Mouse (Mus musculus): Measurements from ENCODE around the gene Mid1.
"Not testable (repeated sequence)": the region's sequence is repeated elsewhere in the genome, so short reads cannot be mapped to it uniquely, and the experiment has no call there.

Gene Mid1

DNA sequence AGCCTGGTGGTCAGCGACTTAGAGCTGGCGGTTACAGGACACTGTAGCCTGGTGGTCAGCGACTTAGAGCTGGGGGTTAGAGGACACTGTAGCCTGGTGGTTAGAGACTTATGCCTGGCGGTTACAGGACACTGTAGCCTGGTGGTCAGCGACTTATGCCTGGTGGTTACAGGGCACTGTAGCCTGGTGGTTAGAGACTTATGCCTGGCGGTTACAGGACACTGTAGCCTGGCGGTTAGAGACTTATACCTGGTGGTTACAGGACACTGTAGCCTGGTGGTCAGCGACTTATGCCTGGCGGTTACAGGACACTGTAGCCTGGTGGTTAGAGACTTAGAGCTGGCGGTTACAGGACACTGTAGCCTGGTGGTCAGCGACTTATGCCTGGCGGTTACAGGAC, 330.9 kb downstream of the Mid1 start:
- DNase-seq (ENCODE audit: low spot score), result not testable (repeated sequence)

DNA sequence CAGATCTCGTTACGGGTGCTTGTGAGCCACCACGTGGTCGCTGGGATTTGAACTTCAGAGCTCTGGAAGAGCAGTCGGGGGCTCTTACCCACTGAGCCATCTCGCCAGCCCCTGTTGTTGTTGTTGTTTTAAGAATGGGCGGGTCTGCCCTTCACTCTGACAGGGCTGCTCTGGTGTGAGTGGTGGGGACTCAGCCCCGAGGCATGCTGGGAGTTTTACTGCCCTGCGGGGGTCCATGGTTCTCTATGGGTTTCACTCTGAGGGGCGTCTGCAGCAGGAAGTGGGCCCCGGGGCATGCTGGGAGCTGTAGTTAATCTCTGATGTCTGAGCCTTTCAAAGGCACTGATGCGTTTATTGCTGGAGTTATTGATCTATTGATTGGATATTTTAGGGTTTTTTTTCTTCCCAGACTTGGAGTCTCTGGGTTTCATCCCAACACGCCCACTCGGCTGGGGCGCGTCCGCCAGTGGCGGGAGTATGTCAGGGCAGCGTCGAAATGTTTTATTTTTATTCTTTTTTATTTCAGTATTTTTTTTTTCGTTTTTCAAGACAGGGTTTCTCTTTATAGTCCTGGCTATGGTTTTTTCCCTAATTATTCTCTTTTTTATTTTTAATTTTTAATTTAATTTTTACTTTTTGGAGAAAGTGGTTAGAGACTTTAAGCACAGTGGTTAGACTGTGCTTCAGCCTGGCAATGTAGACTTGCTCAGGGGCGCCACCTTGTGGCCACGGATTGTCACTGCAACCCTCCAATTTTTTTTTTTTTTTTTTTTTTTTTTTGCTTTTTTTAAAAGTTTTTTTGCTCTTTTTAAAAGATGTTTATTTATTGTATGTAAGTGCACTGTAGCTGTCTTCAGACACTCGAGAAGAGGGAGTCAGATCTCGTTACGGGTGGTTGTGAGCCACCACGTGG, 332.6 kb downstream of the Mid1 start:
- not testable (repeated sequence) for DNase-seq (ENCODE audit: low spot score)

DNA sequence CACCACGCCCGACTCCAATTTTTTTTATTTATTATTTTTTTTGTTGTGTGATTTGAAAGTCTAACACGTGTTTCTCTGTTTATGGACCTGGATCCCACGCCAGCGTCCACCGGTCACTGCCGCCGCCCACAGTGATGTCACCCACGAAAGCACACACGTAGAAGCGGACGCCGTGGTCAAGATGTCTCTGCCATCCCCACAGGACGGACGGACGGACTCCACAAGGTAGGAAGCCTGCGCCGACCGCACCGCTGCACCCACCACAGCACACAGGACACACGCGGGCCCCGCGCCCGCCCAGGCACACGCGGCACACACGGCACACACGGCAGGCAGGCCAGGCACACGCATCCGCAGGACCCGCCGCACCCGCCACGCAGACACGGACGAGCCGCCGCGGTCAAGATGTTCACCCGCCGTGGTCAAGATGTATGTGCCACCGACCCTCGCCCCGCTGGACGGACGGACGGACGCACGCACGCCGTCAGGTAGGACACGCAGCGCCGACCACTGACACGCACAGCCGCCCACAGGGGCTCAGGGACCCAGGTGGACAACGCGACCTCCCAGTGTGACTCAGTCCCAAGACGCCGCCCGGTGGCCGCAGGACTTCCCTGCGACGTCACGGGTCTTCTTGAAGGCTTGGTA, 333.7 kb downstream of the Mid1 start:
- not testable (repeated sequence) for DNase-seq (ENCODE audit: low spot score)

- not testable (repeated sequence) for DNase-seq (ENCODE audit: low spot score)
These were observed 334.4 kb downstream of the Mid1 start for GRCm38 (mm10) chrX:170019219-170019953.

DNA sequence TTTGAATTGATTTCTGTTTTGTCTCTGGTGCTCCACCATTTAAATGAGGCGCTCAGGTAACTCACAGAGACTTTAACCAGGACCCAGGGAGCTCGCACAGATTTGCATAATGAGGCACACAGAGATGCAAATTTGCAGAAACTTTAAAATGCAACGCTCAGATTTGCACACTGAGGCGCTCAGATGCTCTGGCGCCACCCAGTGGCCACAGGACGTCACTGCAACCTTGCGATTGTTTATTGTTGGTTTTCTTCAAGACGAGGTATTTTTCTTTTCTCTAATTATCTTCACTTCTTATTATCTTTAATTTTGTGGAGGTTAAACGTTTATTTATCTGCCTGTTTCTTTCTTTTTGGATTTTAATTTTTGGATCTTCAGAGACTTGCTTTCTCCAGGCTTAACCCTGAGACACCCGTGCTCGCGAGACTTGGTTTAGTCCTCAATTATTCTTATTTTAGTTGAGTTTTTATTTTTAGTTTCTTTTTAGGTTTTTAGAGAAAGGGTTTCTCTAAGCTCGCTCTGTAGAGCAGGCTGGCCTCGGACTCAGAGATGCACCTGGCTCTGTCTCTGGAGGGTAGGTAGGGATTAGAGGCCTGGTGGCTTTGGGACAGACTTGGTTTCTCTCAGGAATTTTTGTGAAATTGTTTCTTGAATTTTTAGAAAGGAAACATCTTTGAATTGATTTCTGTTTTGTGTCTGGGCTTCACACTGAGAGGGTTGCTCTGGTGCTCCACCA, 335.1 kb downstream of the Mid1 start:
- DNase-seq (ENCODE audit: low spot score), result peak; percentile 100

DNA sequence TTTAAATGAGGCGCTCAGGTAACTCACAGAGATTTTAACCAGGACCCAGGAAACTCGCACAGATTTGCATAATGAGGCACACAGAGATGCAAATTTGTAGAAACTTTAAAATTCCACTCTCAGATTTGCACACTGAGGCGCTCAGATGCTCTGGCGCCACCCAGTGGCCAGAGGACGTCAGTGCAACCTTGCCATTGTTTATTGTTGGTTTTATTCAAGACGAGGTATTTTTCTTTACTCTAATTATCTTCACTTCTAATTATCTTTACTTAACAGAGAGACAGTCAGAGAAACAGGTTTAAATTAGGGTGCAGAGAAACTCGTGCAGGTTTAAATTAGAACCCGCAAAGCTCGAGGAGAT, 335.7 kb downstream of the Mid1 start:
- DNase-seq (ENCODE audit: low spot score), result not testable (repeated sequence)

DNA sequence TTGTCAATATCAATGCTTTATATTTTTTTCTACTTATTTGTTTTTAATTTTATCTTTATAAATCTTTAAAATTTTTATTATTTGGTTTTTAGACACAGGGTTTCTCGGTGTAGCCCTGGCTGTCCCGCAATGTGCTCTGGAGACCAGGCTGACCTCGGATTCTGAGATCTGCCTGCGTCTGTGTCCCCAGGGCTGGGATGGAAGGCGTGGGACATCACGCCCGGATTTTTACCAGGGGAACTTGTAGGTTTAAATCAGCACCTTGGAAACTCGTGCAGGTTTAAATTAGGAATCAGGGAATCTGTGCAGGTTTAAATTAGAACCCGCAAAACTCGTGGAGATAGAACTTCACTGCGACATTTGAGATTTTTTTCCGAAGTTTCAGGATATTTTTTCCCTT, 336.2 kb downstream of the Mid1 start:
- DNase-seq (ENCODE audit: low spot score), result not testable (repeated sequence)

DNA sequence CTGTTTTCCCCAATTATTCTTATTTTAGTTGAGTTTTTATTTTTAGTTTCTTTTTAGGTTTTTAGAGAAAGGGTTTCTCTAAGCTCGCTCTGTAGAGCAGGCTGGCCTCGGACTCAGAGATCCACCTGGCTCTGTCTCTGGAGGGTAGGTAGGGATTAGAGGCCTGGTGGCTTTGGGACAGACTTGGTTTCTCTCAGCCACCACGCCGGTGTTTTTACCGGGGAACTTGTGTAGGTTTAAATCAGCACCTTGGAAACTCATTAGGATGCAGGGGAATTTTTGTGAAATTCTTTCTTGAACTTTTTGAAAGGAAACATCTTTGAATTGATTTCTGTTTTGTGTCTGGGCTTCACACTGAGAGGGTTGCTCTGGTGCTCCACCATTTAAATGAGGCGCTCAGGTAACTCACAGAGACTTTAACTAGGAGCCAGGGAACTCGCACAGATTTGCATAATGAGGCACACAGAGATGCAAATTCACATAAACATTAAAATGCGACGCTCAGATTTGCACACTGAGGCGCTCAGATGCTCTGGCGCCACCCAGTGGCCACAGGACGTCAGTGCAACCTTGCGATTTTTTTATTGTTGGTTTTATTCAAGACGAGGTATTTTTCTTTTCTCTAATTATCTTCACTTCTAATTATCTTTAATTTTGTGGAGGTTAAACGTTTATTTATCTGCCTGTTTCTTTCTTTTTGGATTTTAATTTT, 336.9 kb downstream of the Mid1 start:
- not testable (repeated sequence) for DNase-seq (ENCODE audit: low spot score)
